Mouse (Mus musculus) lung, adult 2 months (tissue): ENCODE measurements around the gene Ddx23.

Source experiments
- CTCF ChIP-seq: fragments of 200-500 bp; IDR thresholded peaks from 2 replicates; pipeline ENCODE4 v1.5.1; 2011; ENCODE audit warnings: mild to moderate bottlenecking, low read length, control low read depth; ENCODE audit not compliant: insufficient read depth
- POLR2A ChIP-seq: fragments of 200-500 bp; IDR thresholded peaks from 2 replicates; pipeline ENCODE4 v1.6.1; 2011; ENCODE audit warnings: low read depth, mild to moderate bottlenecking, control low read depth, low read length, borderline replicate concordance; ENCODE audit errors: extremely low read depth

DNA sequence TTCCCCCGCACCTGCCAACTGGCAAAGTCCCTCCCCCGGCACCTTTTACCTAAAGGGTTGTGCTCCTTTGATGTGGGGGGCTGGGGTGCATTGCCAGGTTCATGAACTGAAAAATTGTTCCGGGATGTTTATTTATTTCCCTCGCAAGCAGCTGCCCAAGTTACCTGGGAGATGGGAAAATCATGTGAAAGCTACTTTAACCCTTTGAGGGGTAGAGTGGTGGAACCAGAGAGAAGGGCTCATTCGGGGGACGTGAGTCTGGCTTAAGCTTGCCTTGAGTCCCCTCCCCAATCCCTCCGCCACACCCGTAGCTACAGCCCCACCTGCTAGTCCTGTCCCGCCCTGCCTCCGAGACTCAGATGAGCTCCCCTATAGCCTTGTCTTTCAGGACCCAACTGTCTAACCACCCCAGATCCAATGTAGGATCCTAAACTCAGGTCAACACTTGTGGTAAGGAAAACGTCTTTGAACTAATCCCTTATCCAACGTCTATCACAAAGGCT is 52.5 kb downstream of the Ddx23 start:
- no peak for TF ChIP-seq CTCF
- no peak for TF ChIP-seq POLR2A
